Mouse (Mus musculus): Measurements from ENCODE around the gene Nxf2. TPM values are rescaled to one million over a fixed set of nuclear protein-coding genes. Genes with fewer than 3 reads are reported as not detected.
"Not testable (repeated sequence)": the region's sequence is repeated elsewhere in the genome, so short reads cannot be mapped to it uniquely, and the experiment has no call there.

Nxf2 gene
- polyA plus RNA-seq, 1 experiment from 2014 or later = 0.25 TPM

- Histone ChIP-seq H3K27ac (no peak overlapping the region), H3K9ac (ENCODE audit: low read depth, low read length) (no peak overlapping the region), H3K4me1 (replicated peaks; ENCODE audit: insufficient read depth, low read length) (no peaks in the 10 kb centered on the region), H3K27me3 (ENCODE audit: insufficient read depth, low read length) (no peaks in the 10 kb centered on the region), H3K4me3 (replicated peaks; ENCODE audit: low read depth, low read length) (no peak overlapping the region), H3K4me2 (ENCODE audit: low read length) (no peak overlapping the region), H3K9me3 (replicated peaks; ENCODE audit: low read length) (no peaks in the 10 kb centered on the region), H3K36me3 (ENCODE audit: insufficient read depth, low read length) (no peaks in the 10 kb centered on the region)
- DNase-seq (ENCODE audit: low spot score) (peak; percentile 22), ATAC-seq (replicated peaks; ENCODE audit: low FRiP score, low read depth) (no peak)
- TF ChIP-seq CTCF (IDR thresholded peaks at IDR 0.05; ENCODE audit: low read depth) = peak; percentile 75
- 37% methylated on average over 5 of the region's 5 CpGs for WGBS
Measured at GRCm38 (mm10) chrX:134930361-134930760, 34.2 kb downstream of the Nxf2 start.

DNA sequence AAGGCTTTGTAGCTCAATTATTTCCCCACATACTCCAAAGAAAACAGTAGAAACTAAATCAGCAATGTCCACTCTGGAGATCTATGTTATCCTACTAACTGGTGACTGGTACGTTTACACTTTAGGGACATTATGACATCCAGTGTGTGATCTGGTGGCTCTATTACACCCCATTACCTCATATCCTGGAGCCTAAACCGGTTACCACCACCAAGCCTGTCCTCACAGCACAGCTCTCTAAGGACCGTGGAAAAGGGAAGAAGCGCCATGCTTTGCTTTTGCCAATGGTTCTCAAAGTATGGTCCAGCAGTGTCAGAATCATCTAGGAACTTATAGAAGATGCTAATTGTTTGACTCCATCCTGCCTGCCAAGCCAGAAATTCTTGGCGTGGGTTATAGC is 34.6 kb downstream of the Nxf2 start:
- no peak for TF ChIP-seq CTCF (IDR thresholded peaks at IDR 0.05; ENCODE audit: low read depth)

DNA sequence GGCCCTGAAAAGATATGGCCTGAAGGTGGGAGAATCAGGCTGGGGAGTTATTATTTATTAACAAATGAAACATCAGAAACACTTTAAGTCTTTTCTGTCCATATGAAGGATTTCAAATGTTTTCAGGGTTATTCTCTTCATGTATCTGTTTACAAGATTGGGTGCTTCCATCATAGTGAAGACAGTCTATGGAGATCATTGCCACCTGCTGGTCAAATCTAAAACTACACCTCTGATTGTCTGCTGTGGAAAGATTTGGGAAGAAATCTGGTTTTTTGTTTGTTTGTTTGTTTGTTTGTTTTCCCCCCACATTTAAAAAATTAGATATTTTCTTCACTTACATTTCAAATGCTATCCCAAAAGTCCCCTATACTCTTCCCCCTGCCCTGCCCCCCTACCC is 39.5 kb downstream of the Nxf2 start:
- peak; percentile 72 for TF ChIP-seq CTCF (IDR thresholded peaks at IDR 0.05; ENCODE audit: low read depth)
- no peak overlapping the region for H3K4me2 ChIP-seq (ENCODE audit: low read length)
- H3K27me3 ChIP-seq (ENCODE audit: insufficient read depth, low read length) = no peaks in the 10 kb centered on the region
- H3K9ac ChIP-seq (ENCODE audit: low read depth, low read length) = no peak overlapping the region
- peak; percentile 49 for DNase-seq (ENCODE audit: low spot score)
- H3K27ac ChIP-seq = no peak overlapping the region
- no peaks in the 10 kb centered on the region for H3K9me3 ChIP-seq (replicated peaks; ENCODE audit: low read length)
- H3K36me3 ChIP-seq (ENCODE audit: insufficient read depth, low read length) = no peaks in the 10 kb centered on the region
- ATAC-seq (replicated peaks; ENCODE audit: low FRiP score, low read depth) = no peak
- no peak overlapping the region for H3K4me3 ChIP-seq (replicated peaks; ENCODE audit: low read depth, low read length)
- H3K4me1 ChIP-seq (replicated peaks; ENCODE audit: insufficient read depth, low read length) = no peaks in the 10 kb centered on the region

More for the DNA sequence above, 34.6 kb downstream of the Nxf2 start:
- DNase-seq (ENCODE audit: low spot score) = no peak
- no peak overlapping the region for H3K27ac ChIP-seq
- H3K9ac ChIP-seq (ENCODE audit: low read depth, low read length) = no peak overlapping the region
- no peak overlapping the region for H3K4me2 ChIP-seq (ENCODE audit: low read length)
- H3K36me3 ChIP-seq (ENCODE audit: insufficient read depth, low read length) = no peaks in the 10 kb centered on the region
- H3K9me3 ChIP-seq (replicated peaks; ENCODE audit: low read length) = no peaks in the 10 kb centered on the region
- no peaks in the 10 kb centered on the region for H3K27me3 ChIP-seq (ENCODE audit: insufficient read depth, low read length)
- ATAC-seq (replicated peaks; ENCODE audit: low FRiP score, low read depth) = no peak
- no peak overlapping the region for H3K4me3 ChIP-seq (replicated peaks; ENCODE audit: low read depth, low read length)
- WGBS = 75% methylated on average over 5 of the region's 5 CpGs
- H3K4me1 ChIP-seq (replicated peaks; ENCODE audit: insufficient read depth, low read length) = no peaks in the 10 kb centered on the region

DNA sequence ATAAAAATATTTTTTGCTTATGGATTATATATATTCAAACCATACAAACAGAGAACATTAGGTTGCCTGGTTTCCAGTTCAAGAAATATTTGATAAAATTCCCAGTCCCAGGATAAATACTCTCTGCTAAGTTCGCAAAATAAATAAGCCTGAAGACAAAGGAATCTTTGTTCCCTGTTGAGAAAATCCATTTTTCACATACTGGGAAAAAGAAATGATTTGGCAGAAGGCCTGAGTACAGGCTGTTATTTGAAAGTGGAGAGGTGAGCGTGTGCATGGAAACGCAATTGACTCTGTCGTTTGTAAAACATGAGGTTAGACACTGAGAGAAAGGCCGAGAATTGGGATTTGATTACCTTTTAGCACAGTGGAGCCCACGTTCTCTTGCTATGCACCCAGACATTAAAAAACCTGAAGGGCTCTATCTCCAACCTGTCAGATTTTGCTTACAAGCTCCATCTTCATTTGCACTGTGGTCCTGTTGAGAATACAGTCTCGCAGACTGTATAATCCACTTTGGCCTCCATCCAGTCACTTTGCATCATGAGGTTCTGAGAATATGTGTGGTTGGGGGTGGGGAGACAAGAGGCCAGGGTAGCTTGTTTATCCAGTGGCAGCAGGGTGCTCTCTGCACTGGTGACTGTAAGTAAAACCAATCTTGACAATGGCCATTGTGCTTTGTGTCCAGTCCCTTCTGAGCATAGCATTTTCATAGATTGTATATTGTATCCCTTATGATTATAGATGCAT is 40.7 kb downstream of the Nxf2 start:
- TF ChIP-seq CTCF (IDR thresholded peaks at IDR 0.05; ENCODE audit: low read depth) = no peak
- Histone ChIP-seq H3K4me3 (replicated peaks; ENCODE audit: low read depth, low read length) (no peak overlapping the region), H3K4me1 (replicated peaks; ENCODE audit: insufficient read depth, low read length) (no peaks in the 10 kb centered on the region), H3K4me2 (ENCODE audit: low read length) (no peak overlapping the region), H3K9me3 (replicated peaks; ENCODE audit: low read length) (no peaks in the 10 kb centered on the region), H3K27ac (no peak overlapping the region), H3K9ac (ENCODE audit: low read depth, low read length) (no peak overlapping the region), H3K36me3 (ENCODE audit: insufficient read depth, low read length) (no peaks in the 10 kb centered on the region), H3K27me3 (ENCODE audit: insufficient read depth, low read length) (no peaks in the 10 kb centered on the region)
- no peak for ATAC-seq (replicated peaks; ENCODE audit: low FRiP score, low read depth)
- 66% methylated on average over 7 of the region's 7 CpGs for WGBS
- DNase-seq (ENCODE audit: low spot score) = no peak

- Histone ChIP-seq H3K9me3 (replicated peaks; ENCODE audit: low read length) (no peaks in the 10 kb centered on the region), H3K27ac (no peak overlapping the region), H3K4me2 (ENCODE audit: low read length) (no peak overlapping the region), H3K4me3 (replicated peaks; ENCODE audit: low read depth, low read length) (no peak overlapping the region), H3K4me1 (replicated peaks; ENCODE audit: insufficient read depth, low read length) (no peaks in the 10 kb centered on the region), H3K27me3 (ENCODE audit: insufficient read depth, low read length) (no peaks in the 10 kb centered on the region), H3K36me3 (ENCODE audit: insufficient read depth, low read length) (no peaks in the 10 kb centered on the region), H3K9ac (ENCODE audit: low read depth, low read length) (no peak overlapping the region)
- no peak for ATAC-seq (replicated peaks; ENCODE audit: low FRiP score, low read depth)
- DNase-seq (ENCODE audit: low spot score) = no peak
- no peak for TF ChIP-seq CTCF (IDR thresholded peaks at IDR 0.05; ENCODE audit: low read depth)
- WGBS = 61% methylated on average over 1 of the region's 1 CpGs
Measured at GRCm38 (mm10) chrX:134919220-134919619, 45.3 kb downstream of the Nxf2 start.

DNA sequence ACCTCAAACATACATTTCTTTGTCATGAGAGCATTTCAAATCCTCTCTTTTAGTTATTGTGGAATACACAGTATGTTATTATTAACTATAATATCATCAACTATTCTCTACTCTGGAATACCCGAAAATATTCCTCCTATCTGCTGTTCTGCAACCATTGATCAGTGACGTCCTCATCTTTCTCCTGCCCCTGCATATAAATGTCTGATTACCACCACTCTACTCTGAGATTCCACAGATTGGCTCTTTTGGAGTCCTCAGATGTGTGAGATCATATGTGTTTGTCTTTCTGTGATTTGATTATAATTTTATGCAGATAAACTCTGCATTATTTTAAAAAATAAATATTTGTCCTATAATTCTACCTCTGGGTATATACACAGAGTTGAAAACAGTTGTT is 48.8 kb downstream of the Nxf2 start:
- no peak overlapping the region for H3K4me3 ChIP-seq (replicated peaks; ENCODE audit: low read depth, low read length)
- H3K4me2 ChIP-seq (ENCODE audit: low read length) = no peak overlapping the region
- H3K9me3 ChIP-seq (replicated peaks; ENCODE audit: low read length) = no peaks in the 10 kb centered on the region
- H3K9ac ChIP-seq (ENCODE audit: low read depth, low read length) = no peak overlapping the region
- H3K36me3 ChIP-seq (ENCODE audit: insufficient read depth, low read length) = no peaks in the 10 kb centered on the region
- no peaks in the 10 kb centered on the region for H3K4me1 ChIP-seq (replicated peaks; ENCODE audit: insufficient read depth, low read length)
- H3K27ac ChIP-seq = no peak overlapping the region
- 69% methylated on average over 2 of the region's 2 CpGs for WGBS
- ATAC-seq (replicated peaks; ENCODE audit: low FRiP score, low read depth) (no peak), DNase-seq (ENCODE audit: low spot score) (no peak)
- H3K27me3 ChIP-seq (ENCODE audit: insufficient read depth, low read length) = no peaks in the 10 kb centered on the region
- TF ChIP-seq CTCF (IDR thresholded peaks at IDR 0.05; ENCODE audit: low read depth) = no peak

GRCm38 (mm10) chrX:134915315-134915714 is 49.2 kb downstream of the Nxf2 start:
- H3K36me3 ChIP-seq (ENCODE audit: insufficient read depth, low read length); ATAC-seq (replicated peaks; ENCODE audit: low FRiP score, low read depth); H3K27ac ChIP-seq; H3K4me1 ChIP-seq (replicated peaks; ENCODE audit: insufficient read depth, low read length); H3K9me3 ChIP-seq (replicated peaks; ENCODE audit: low read length); H3K4me2 ChIP-seq (ENCODE audit: low read length); H3K27me3 ChIP-seq (ENCODE audit: insufficient read depth, low read length); H3K9ac ChIP-seq (ENCODE audit: low read depth, low read length); DNase-seq (ENCODE audit: low spot score); H3K4me3 ChIP-seq (replicated peaks; ENCODE audit: low read depth, low read length): not testable (repeated sequence)

Data from kidney, postnatal 0 days (tissue).